Mouse (Mus musculus) heart, postnatal 0 days (tissue): ENCODE data around the gene Exoc1.

Experiments
- CTCF ChIP-seq: IDR thresholded peaks from 2 replicates; pipeline ENCODE4 v1.5.1; 2016; ENCODE audit warnings: antibody characterized with exemption, control low read depth, low read depth
- EP300 ChIP-seq: IDR thresholded peaks from 2 replicates; pipeline ENCODE4 v1.6.1; 2016; ENCODE audit warnings: antibody characterized with exemption, low read depth

DNA sequence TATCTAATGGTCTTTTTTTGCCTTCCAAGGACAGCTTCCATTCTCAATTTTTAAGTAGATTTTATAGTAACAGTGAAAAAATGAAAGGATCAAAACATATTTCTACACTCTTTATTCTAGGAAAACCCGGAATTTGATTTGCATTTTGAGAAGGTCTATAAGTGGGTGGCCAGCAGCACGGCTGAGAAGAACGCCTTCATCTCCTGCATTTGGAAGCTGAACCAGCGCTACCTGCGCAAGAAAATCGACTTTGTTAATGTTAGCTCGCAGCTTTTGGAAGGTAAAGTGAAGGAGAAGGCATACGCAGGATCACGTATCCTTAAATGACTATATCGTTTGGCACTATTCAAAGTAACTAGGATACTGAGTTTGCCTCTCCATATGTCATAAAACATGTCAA lies 8.5 kb downstream of the Exoc1 start:
- TF ChIP-seq CTCF (no peak), EP300 (no peak)
